Mouse (Mus musculus) stomach, postnatal 0 days (tissue): Measurements from ENCODE around the gene Elmsan1.

Experiments
- CTCF ChIP-seq: IDR thresholded peaks from 2 replicates; pipeline ENCODE4 v1.5.1; 2016; ENCODE audit warnings: antibody characterized with exemption, low read depth, mild to moderate bottlenecking, moderate library complexity
- EP300 ChIP-seq: optimal IDR thresholded peaks from 2 replicates; pipeline ENCODE3; 2016; ENCODE audit warnings: antibody characterized with exemption

- no peak for TF ChIP-seq CTCF
- TF ChIP-seq EP300, result peak; percentile 37
Observed at GRCm38 (mm10) chr12:84176126-84176769, 42.4 kb downstream of the Elmsan1 start.
